Mouse (Mus musculus) lung, postnatal 0 days (tissue): ENCODE results near the gene Vmn1r50.

Experiments
- CTCF ChIP-seq: IDR thresholded peaks from 2 replicates; pipeline ENCODE4 v1.5.1; 2016; ENCODE audit warnings: antibody characterized with exemption, mild to moderate bottlenecking
- EP300 ChIP-seq: IDR thresholded peaks from 2 replicates; pipeline ENCODE4 v1.6.1; 2016; ENCODE audit warnings: antibody characterized with exemption, mild to moderate bottlenecking, control low read depth

DNA sequence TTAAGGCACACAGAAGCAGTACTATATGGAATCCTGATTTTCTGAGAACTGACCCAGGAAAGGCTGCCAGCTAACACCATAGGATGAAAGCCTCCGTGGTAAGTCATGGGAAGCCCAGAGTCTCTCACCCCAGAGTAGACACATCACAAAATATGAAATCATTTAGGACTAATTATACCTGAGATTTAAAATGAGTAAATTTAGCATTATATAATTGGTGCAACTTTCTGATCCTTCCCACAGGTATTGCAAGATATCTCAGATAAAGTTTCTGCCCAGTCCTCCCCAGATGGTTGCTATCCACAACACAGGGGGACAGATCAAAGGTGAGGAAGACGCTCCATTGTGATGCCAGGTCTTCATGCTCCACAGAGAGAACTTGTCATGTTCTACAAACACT is at the start of gene Vmn1r50:
- no peak for TF ChIP-seq CTCF
- no peak for TF ChIP-seq EP300
